ENCODE assay signal across 9 mouse cellular contexts in the genomic region with DNA sequence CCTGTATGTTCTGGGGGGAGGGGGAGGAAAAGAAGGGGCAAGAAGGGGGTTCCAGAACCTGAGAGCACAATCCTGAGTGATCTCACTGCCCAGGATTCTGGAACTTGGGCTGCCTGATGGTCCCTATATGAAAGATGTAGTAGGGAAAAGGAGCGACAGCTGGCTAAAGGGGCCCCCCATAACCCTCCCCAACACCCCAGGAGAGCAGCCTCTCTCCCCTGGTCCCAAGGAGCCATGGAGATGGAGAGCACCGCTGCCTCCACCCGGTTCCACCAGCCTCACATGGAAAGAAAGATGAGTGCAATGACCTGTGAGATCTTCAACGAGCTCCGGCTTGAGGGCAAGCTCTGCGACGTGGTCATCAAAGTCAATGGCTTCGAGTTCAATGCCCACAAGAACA. TPM values are rescaled to one million over a fixed set of nuclear protein-coding genes. Genes with fewer than 3 reads are reported as not detected.
DNase-seq lines count a peak whose midpoint lies in the region; ATAC-seq and TF ChIP-seq lines count a peak whose summit lies in the region.
"Had no signal": no experiment of that assay in that cellular context is flagged by ENCODE, and none has a peak within 500 bp of the region (broad histone marks: within the 10 kb centered on the region; RNA-seq: fewer than 3 reads in every experiment).

A gene (minus strand): TSS at position 12 of the 400 bp plus-strand sequence.
A gene (plus strand): TSS at position 121 of the 400 bp plus-strand sequence.

- H3K9ac ChIP-seq in liver, adult 2 months (ENCODE audit: low read depth, low read length): peak within 1 kb of the TSS; percentile 80
- peak within 1 kb of the TSS; percentile 95 for H3K9ac ChIP-seq in embryonic facial prominence, embryonic 14.5 days (ENCODE audit: low read depth, low read length)
- H3K9ac ChIP-seq in intestine, embryonic 16.5 days (ENCODE audit: low read depth, low read length): peak within 1 kb of the TSS; percentile 90
- H3K9ac ChIP-seq in neural tube, embryonic 13.5 days: peak within 1 kb of the TSS; percentile 93

- no peak within 1 kb of the TSS for H3K27ac ChIP-seq in liver, adult 2 months (replicated peaks; ENCODE audit: insufficient read depth, low read depth, low read length)
- H3K27ac ChIP-seq in embryonic facial prominence, embryonic 14.5 days (replicated peaks; ENCODE audit: low read depth, low read length): peak within 1 kb of the TSS; percentile 75
- no peak within 1 kb of the TSS for H3K27ac ChIP-seq in intestine, embryonic 16.5 days (ENCODE audit: low read length)
- peak within 1 kb of the TSS; percentile 49; the same call in 1 of the 2 replicates for H3K27ac ChIP-seq in neural tube, embryonic 13.5 days (replicated peaks)

- no peaks in the 10 kb centered on the region for H3K9me3 ChIP-seq in embryonic facial prominence, embryonic 14.5 days (ENCODE audit: control insufficient read depth, low read length)
- no peaks in the 10 kb centered on the region for H3K9me3 ChIP-seq in intestine, embryonic 16.5 days (ENCODE audit: control insufficient read depth, low read length)
- no peaks in the 10 kb centered on the region for H3K9me3 ChIP-seq in neural tube, embryonic 13.5 days

- peak within 1 kb of the TSS; percentile 86 for H3K4me3 ChIP-seq in liver, adult 2 months (ENCODE audit: insufficient read depth, low read depth, low read length)
- H3K4me3 ChIP-seq in embryonic facial prominence, embryonic 14.5 days (ENCODE audit: low read depth, low read length): peak within 1 kb of the TSS; percentile 85
- H3K4me3 ChIP-seq in intestine, embryonic 16.5 days (ENCODE audit: low read length): peak within 1 kb of the TSS; percentile 75
- peak within 1 kb of the TSS; percentile 82 for H3K4me3 ChIP-seq in neural tube, embryonic 13.5 days

- H3K4me1 ChIP-seq in liver, adult 2 months (ENCODE audit: control insufficient read depth, insufficient read depth, low read length): no peaks in the 10 kb centered on the region; the same call in 1 of the 2 replicates
- H3K4me1 ChIP-seq in embryonic facial prominence, embryonic 14.5 days (ENCODE audit: control insufficient read depth, insufficient read depth, low read length): peaks cover 10% of the 10 kb centered on the region
- H3K4me1 ChIP-seq in intestine, embryonic 16.5 days (ENCODE audit: control insufficient read depth, insufficient read depth, low read length): peaks cover 11% of the 10 kb centered on the region
- H3K4me1 ChIP-seq in neural tube, embryonic 13.5 days (replicated peaks): peaks cover 26% of the 10 kb centered on the region

- WGBS in liver, adult 2 months: 77% methylated on average over 8 of the region's 8 CpGs
- 77% methylated on average over 8 of the region's 8 CpGs for WGBS in embryonic facial prominence, embryonic 14.5 days
- WGBS in intestine, embryonic 16.5 days: 82% methylated on average over 8 of the region's 8 CpGs
- 83% methylated on average over 8 of the region's 8 CpGs for WGBS in neural tube, embryonic 13.5 days

- no peak for TF ChIP-seq CTCF in liver, adult 2 months (IDR thresholded peaks at IDR 0.05; ENCODE audit: low read depth, low read length)

- H3K4me2 ChIP-seq in embryonic facial prominence, embryonic 14.5 days (ENCODE audit: low read depth, low read length): peak within 1 kb of the TSS; percentile 77
- H3K4me2 ChIP-seq in intestine, embryonic 16.5 days (ENCODE audit: low read depth, low read length): peak within 1 kb of the TSS; percentile 79
- peak within 1 kb of the TSS; percentile 65 for H3K4me2 ChIP-seq in neural tube, embryonic 13.5 days

- no peaks in the 10 kb centered on the region for H3K79me2 ChIP-seq in liver, adult 2 months (ENCODE audit: control insufficient read depth, insufficient read depth, low read length)

- no peak for TF ChIP-seq POLR2A in liver, adult 2 months (IDR thresholded peaks at IDR 0.05; ENCODE audit: extremely low read depth, insufficient read depth, low read length)

- no peaks in the 10 kb centered on the region for H3K36me3 ChIP-seq in liver, adult 2 months (ENCODE audit: control insufficient read depth, insufficient read depth, low read length)
- peaks cover 14% of the 10 kb centered on the region for H3K36me3 ChIP-seq in embryonic facial prominence, embryonic 14.5 days (ENCODE audit: control insufficient read depth, insufficient read depth, low read length)
- H3K36me3 ChIP-seq in intestine, embryonic 16.5 days (ENCODE audit: control insufficient read depth, insufficient read depth, low read length): peaks cover under 1% of the 10 kb centered on the region; the same call in 1 of the 2 replicates
- peaks cover 14% of the 10 kb centered on the region for H3K36me3 ChIP-seq in neural tube, embryonic 13.5 days

- ATAC-seq in embryonic facial prominence, embryonic 14.5 days (ENCODE audit: low read depth): no peak
- no peak for ATAC-seq in intestine, embryonic 16.5 days
- ATAC-seq in neural tube, embryonic 13.5 days (ENCODE audit: low read depth): no peak
- ATAC-seq in frontal cortex, adult (ENCODE audit: low TSS enrichment): no peak

- no peaks in the 10 kb centered on the region for H3K27me3 ChIP-seq in liver, adult 2 months (ENCODE audit: control insufficient read depth, insufficient read depth, low read length)
- H3K27me3 ChIP-seq in embryonic facial prominence, embryonic 14.5 days (replicated peaks; ENCODE audit: control insufficient read depth, insufficient read depth, low read length): no peaks in the 10 kb centered on the region
- H3K27me3 ChIP-seq in intestine, embryonic 16.5 days (replicated peaks; ENCODE audit: control insufficient read depth, insufficient read depth, low read length): no peaks in the 10 kb centered on the region
- H3K27me3 ChIP-seq in neural tube, embryonic 13.5 days: no peaks in the 10 kb centered on the region

- DNase-seq in liver, adult 2 months (ENCODE audit: extremely low read depth, low read depth, low spot score): no peak
- DNase-seq in liver: no peak
- no peak for DNase-seq in embryonic facial prominence, embryonic 14.5 days (ENCODE audit: low spot score)
- no peak for DNase-seq in thymus, postnatal 14 days
- no peak for DNase-seq in layer of hippocampus, postnatal 25 days (ENCODE audit: extremely low spot score in 1 of 2, low spot score in 1 of 2)
- DNase-seq: right cerebral cortex, postnatal 25 days had no signal

RNA-seq across cellular contexts. Expression of the first gene that starts in this region (rescaled TPM):
- total RNA-seq in liver, adult 2 months (2014; rRNA removed): 4.4 and 5.2 TPM in 2 replicates
- polyA plus RNA-seq in liver, adult 2 months (2012; rRNA removed): 3.9 and 4.8 TPM in 2 replicates
- polyA plus RNA-seq in embryonic facial prominence, embryonic 14.5 days (2014; fragmentation: Nextera tagmentation; extraction: Ambion mirVana): 108 and 127 TPM in 2 replicates
- polyA plus RNA-seq in intestine, embryonic 16.5 days (2015; fragmentation: Nextera tagmentation; extraction: Ambion mirVana): 82.5 and 85.8 TPM in 2 replicates
- polyA plus RNA-seq in neural tube, embryonic 13.5 days (2015; fragmentation: Nextera tagmentation; extraction: Ambion mirVana): 99.8 and 110 TPM in 2 replicates
- total RNA-seq in layer of hippocampus, postnatal 25 days (2021): 10 to 100 TPM; 50.2 to 52.4 TPM

RNA-seq across cellular contexts. Expression of the second gene that starts in this region (rescaled TPM):
- total RNA-seq in liver, adult 2 months (2014; rRNA removed): 0.18 TPM in 1 of 2 replicates, not detected in the other
- polyA plus RNA-seq in liver, adult 2 months (2012; rRNA removed): 0.05 TPM in 1 of 2 replicates, not detected in the other
- polyA plus RNA-seq in embryonic facial prominence, embryonic 14.5 days (2014; fragmentation: Nextera tagmentation; extraction: Ambion mirVana): 0.55 and 0.84 TPM in 2 replicates
- polyA plus RNA-seq in intestine, embryonic 16.5 days (2015; fragmentation: Nextera tagmentation; extraction: Ambion mirVana): 0.37 and 0.39 TPM in 2 replicates
- polyA plus RNA-seq in neural tube, embryonic 13.5 days (2015; fragmentation: Nextera tagmentation; extraction: Ambion mirVana): 0.65 and 0.75 TPM in 2 replicates
- 1 to 10 TPM; 1.1 to 1.6 TPM for total RNA-seq in layer of hippocampus, postnatal 25 days (2021)

Comparison
In these comparisons a context has a peak if more than half of its experiments do, and no peak if none do; other contexts are left out.
1. RNA of the first gene that starts in this region (polyA plus RNA-seq): 99.8 to 110 TPM in neural tube, embryonic 13.5 days, 108 to 127 TPM in embryonic facial prominence, embryonic 14.5 days and 82.5 to 85.8 TPM in intestine, embryonic 16.5 days; 3.9 to 4.8 TPM in liver, adult 2 months; every median in the first group is over 10 times any median in the second.
2. H3K27ac ChIP-seq: peak in embryonic facial prominence, embryonic 14.5 days (single experiment) and neural tube, embryonic 13.5 days (single experiment); none in liver, adult 2 months (single experiment) and intestine, embryonic 16.5 days (single experiment).
3. Peak in every context shown above with its lines, with median percentiles within 50 percentile points of each other: H3K4me3 ChIP-seq, H3K9ac ChIP-seq and H3K4me2 ChIP-seq.